Mouse (Mus musculus): ENCODE measurements around the gene Rps6ka3. TPM values are rescaled to one million over a fixed set of nuclear protein-coding genes. Genes with fewer than 3 reads are reported as not detected.

Rps6ka3 gene
- 31.3 and 33.3 TPM in 2 replicates for total RNA-seq (2014; fragmentation: Nextera tagmentation)
- total RNA-seq (2017), result 36.5 and 41.7 TPM in 2 replicates

DNA sequence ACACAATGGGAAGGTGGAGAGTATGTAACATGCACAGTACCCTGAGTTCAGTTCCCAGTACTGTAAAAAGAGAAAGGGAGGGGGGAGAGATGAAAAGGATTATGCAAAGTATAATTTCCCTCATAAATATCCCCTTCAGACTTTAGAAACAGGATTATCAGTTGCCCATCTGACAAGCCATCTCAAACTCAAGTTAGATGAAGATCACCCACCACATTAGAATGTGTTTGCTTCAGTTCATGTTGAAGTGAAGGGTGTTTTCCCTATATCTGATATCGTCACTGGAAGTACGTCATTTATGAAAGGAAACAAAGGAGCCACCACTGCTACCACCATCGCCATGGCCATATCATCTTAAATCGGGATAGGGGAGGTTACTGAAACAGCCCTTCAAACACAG lies at the start of gene Rps6ka3:
Gene Rps6ka3, plus strand, starts transcription at position 301 of the 400 bp plus-strand sequence.
- ATAC-seq (replicated peaks; ENCODE audit: poor library complexity, severe bottlenecking), result no peak

- no peak for ATAC-seq (replicated peaks; ENCODE audit: poor library complexity, severe bottlenecking)
These were observed 40.9 kb upstream of the Rps6ka3 start for GRCm38 (mm10) chrX:159169200-159169599.

- no peak for ATAC-seq (replicated peaks; ENCODE audit: poor library complexity, severe bottlenecking)
These were observed 38.5 kb upstream of the Rps6ka3 start for GRCm38 (mm10) chrX:159171579-159171978.

DNA sequence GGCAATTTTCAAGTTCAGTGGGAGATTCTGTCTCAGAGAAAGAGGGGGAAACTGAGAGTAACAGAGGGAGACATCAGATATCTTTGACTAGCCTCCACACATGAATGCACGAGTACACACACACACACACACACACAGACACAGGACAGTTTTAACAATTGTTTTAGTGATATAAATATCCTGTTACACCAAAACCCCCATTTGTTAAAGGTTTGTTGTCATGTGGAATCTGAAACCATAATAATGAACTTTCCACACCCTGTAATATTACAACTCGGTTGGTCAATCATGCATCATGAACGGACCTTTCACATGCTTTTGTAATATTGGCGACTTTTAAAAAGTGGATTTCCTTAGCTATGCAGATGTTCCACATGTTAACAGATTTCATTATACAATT lies 18.5 kb upstream of the Rps6ka3 start:
- no peak for ATAC-seq (replicated peaks; ENCODE audit: poor library complexity, severe bottlenecking)

- peak; percentile 79 for ATAC-seq (replicated peaks; ENCODE audit: poor library complexity, severe bottlenecking)
These were observed 10.6 kb upstream of the Rps6ka3 start for GRCm38 (mm10) chrX:159199495-159199894.

DNA sequence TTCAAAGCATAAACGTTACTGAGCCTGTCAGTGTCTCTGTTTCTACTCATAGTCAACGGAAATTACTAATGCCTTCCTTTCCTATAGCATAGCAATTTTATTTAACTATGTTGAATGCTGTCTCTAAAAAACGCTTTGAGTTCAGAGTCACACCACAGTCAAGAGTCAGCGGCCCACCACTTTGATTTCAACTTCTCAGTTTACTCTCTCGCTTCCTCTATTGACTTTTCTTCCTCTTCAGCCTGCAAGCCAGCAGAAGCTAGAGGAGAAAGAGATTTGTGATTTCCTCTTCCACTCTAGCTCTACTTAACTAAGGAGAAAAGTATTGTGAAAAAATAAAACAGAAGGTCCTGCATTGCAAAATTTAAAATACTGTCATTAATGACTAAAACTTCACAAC lies 10.0 kb upstream of the Rps6ka3 start:
- ATAC-seq (replicated peaks; ENCODE audit: poor library complexity, severe bottlenecking), result peak; percentile 85

- ATAC-seq (replicated peaks; ENCODE audit: poor library complexity, severe bottlenecking), result peak; percentile 91
These were observed 931 bp downstream of the Rps6ka3 start for GRCm38 (mm10) chrX:159210892-159211583.

- no peak for ATAC-seq (replicated peaks; ENCODE audit: poor library complexity, severe bottlenecking)
These were observed 5.1 kb downstream of the Rps6ka3 start for GRCm38 (mm10) chrX:159215253-159215652.

DNA sequence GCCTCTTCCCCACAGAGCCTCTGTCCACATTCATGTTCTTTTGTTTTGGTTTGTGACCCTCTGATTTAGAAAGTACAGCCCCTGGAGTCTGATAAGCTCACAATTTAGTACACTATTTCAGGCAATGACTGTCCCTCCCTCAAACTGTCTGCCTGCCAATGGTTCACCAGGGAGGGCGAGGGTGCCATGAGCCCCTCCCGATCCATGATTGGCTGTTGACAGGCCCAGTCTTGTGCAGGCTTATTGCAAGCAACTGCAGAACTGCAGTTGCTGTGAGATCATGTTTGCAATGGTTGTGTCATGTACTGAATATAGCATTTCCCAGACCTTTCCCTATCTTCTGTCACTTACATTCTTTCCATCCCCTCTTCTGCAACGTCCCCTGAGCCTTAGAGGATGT lies 12.4 kb downstream of the Rps6ka3 start:
- ATAC-seq (replicated peaks; ENCODE audit: poor library complexity, severe bottlenecking), result no peak

- ATAC-seq (replicated peaks; ENCODE audit: poor library complexity, severe bottlenecking), result peak; percentile 52
These were observed 27.2 kb downstream of the Rps6ka3 start for GRCm38 (mm10) chrX:159237275-159237674.

GRCm38 (mm10) chrX:159254001-159254884 lies 44.1 kb downstream of the Rps6ka3 start:
- ATAC-seq (replicated peaks; ENCODE audit: poor library complexity, severe bottlenecking), result peak; percentile 56

DNA sequence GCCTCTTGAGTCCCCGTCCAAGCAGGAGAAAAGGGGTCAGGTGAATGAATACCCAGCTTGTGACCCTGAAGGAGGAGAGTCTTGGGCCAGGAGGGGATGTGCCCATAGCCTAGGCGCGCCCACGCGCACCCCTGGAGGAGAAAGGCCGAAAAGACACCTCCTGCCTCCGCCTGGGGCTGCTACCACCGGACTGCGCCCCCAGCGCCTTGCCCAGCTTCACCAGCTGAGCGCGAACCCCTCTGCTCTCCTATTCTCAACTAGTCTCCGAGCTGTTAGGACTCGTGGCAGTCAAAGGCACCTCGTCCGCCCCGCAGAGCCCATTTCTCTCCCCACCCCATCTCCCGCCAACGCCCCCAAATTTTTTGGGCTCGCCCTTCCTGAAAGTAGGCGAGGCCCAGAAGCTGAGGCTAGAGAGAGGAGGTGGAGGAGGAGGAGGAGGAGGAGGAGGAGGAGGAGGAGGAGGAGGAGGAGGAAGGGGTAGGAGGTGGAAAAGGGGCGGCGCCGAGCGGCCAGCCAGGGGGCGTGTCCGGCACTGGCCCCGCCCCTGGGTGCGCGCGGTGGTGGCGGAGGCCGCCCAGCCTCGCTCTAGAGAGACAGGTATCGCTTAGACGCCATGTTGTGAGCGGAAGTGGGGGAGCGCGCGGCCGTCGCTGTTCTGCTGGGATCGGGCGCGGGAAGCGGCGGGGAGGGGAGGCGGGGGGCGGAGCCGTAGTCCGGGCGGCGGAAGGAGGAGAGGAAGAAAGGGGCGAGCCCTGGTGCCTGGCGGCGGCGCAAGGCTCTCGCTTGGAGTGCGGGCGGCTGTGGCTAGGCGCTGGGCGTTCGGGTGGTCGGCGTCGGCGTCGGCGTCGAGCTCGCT lies 45.2 kb downstream of the Rps6ka3 start:
- peak; percentile 77 for ATAC-seq (replicated peaks; ENCODE audit: poor library complexity, severe bottlenecking)

DNA sequence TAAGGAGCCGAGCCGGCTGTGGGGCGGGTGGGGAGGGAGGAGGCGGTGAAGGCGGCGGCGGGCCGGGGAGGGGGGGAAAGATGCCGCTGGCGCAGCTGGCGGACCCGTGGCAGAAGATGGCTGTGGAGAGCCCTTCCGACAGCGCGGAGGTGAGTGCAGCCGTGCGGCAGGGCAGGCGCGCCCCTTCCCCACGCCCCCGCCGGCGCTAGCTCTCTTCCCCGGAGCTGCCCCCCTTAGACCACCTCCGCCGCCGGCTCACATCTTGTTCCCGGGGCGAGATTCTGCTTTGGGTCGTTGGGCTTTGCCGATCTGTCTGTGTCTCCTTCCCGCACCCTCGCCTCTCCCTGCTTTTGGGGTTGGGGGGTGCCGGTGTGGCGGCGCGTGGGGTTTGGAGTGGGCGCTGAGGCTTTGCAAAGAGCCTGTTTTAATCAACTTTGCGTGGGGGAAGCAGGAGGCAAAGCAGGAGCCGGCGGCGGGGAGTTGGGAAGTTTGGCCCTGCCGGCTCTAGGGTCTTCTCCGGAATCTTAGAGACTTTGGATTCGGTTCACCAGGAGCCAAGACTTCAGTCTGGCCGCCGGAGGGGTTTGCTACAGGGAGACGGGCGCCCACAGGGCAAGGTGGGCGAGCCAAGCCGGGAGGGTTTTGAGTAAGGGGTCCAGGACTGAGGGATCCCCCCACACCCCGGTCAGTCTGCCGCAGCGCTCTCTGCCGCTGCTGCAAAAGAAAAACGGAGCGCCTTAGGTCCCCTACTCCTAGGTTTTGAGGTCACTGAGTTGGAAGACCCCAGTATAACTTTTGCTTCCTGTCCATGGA lies 46.1 kb downstream of the Rps6ka3 start:
- ATAC-seq (replicated peaks; ENCODE audit: poor library complexity, severe bottlenecking), result no peak

- peak; percentile 34 for ATAC-seq (replicated peaks; ENCODE audit: poor library complexity, severe bottlenecking)
These were observed 46.9 kb downstream of the Rps6ka3 start for GRCm38 (mm10) chrX:159256921-159257421.

- ATAC-seq (replicated peaks; ENCODE audit: poor library complexity, severe bottlenecking), result peak; percentile 72
These were observed 54.6 kb downstream of the Rps6ka3 start for GRCm38 (mm10) chrX:159264681-159265080.

DNA sequence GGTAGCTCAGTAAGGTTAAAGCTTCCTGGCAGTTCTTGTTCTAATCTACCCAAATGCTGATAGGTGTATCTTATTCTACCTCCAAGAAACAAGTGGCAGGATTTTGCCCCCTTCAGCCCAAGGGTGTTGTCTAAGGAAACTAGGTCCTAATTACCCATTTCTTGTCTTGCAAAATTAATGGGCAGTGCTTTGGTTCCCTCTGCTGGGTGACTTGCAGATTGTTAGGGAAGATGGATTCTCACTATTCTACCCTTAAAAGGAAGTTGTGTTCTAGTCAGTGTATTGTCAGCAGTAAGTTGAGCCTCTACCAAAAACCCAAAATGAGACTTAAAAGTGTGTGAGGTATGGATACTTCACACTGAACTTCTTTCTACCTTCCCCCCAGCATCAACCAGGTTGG lies 59.0 kb downstream of the Rps6ka3 start:
- ATAC-seq (replicated peaks; ENCODE audit: poor library complexity, severe bottlenecking), result peak; percentile 94

DNA sequence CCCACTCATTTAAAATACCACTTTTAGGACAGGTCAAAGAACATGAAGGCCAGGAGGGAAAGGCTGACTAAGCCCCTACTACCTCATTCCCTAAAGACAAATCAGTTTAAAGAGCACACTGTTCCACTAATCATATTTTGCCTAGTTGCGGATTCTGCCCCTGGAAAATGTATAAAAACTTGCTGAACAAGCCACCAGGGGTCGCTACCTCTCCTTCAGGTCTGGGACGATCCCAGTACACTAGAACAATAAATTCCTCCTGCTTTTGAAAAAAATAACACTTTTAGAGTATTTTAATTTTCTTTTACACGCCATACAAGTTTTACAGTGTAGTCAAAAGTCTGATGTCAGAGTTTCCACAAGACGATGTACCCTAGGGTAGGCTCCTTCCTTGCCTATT lies 76.7 kb downstream of the Rps6ka3 start:
- ATAC-seq (replicated peaks; ENCODE audit: poor library complexity, severe bottlenecking), result no peak

GRCm38 (mm10) chrX:159295879-159296278 lies 85.8 kb downstream of the Rps6ka3 start:
- ATAC-seq (replicated peaks; ENCODE audit: poor library complexity, severe bottlenecking), result peak; percentile 63

Data from granulocyte monocyte progenitor cell, adult 5-6 weeks (primary cell).